Mouse (Mus musculus): ENCODE measurements around the gene Wapl.

Gene Wapl

DNA sequence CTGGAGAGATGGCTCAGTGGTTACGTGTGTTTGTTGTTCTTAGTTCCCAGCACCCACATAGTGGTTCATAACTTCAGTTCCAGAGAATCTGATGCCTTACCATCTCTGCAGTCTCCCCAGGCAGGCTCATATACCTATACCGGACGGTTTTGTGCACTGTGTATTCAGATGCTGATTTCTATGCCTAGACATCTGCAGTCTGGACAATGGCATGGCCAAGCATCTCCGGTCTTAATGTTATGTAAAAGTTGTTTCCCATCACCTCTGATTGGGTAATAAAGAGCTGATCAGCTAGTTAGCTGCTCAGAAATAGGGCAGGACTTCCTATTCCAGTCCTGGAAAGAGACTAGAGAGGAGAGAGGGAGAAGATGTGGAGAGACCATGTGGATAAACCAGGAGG lies 20.2 kb downstream of the Wapl start:
- in situ Hi-C loops (cut with MboI), result no loop called here

- in situ Hi-C loops (cut with MboI), result no loop called here
Measured at GRCm38 (mm10) chr14:34697376-34697775, 23.6 kb downstream of the Wapl start.

GRCm38 (mm10) chr14:34710209-34710608 lies 36.5 kb downstream of the Wapl start:
- in situ Hi-C loops (cut with MboI), result no loop called here

GRCm38 (mm10) chr14:34712027-34712426 lies 38.3 kb downstream of the Wapl start:
- in situ Hi-C loops (cut with MboI), result no loop called here

- in situ Hi-C loops (cut with MboI), result no loop called here
Measured at GRCm38 (mm10) chr14:34712857-34713256, 39.1 kb downstream of the Wapl start.

DNA sequence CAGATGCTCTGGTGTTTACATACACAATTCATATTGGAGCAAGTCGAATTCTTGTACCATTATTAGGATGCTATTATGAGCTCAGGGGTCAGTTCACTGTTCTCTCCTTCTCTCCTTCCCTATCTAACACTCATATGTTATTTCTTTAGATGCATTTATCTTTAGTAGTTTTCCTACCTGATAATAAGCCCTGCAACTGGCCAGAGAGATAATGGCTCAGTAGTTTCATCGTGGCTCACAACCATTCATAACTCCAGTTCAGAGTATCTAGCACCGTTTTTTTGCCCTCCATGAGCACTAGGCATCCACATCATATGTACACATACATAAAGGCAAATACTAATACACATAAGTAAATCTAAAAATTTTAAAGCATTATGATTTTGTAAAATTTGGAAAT lies 44.4 kb downstream of the Wapl start:
- in situ Hi-C loops (cut with MboI), result no loop called here

DNA sequence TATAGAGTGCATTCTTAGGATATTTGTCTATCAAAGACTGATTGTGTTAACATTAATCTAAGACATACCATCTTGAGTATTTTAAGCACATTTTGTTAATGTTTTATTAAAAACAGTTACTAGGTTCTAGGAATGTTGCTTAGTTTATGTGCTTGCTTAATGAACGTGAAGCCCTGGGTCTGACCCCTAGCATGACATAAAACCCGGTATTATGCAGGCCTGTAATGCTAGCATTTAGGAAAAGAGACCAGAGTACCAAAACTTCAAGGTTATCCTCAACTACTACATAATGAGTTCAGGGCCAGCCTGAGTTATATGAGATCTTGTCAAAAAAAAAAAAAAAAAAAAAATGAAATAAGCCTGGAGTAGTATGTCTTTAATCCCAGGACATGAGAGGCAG lies 54.0 kb downstream of the Wapl start:
- in situ Hi-C loops (cut with MboI), result no loop called here

- in situ Hi-C loops (cut with MboI), result no loop called here
Measured at GRCm38 (mm10) chr14:34735405-34735804, 61.7 kb downstream of the Wapl start.

DNA sequence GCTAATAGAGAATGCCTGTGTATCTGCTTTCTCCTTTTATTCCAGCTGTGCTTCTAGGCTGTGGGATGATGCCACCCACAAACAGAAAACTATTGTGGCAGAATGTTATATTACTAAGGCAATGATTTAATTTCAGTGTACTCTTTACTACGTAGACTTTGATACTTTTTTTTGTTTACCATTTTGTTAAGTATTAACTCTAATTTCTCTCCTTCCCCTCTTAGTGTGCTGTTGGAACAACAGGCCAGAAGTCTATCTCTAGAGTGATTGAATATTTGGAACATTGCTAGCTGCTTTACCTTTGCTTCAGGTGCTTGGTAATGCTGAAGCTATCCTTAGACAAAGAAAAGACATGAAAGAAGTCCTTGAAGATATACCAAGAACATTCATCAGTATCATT lies 71.7 kb downstream of the Wapl start:
- in situ Hi-C loops (cut with MboI), result no loop called here

DNA sequence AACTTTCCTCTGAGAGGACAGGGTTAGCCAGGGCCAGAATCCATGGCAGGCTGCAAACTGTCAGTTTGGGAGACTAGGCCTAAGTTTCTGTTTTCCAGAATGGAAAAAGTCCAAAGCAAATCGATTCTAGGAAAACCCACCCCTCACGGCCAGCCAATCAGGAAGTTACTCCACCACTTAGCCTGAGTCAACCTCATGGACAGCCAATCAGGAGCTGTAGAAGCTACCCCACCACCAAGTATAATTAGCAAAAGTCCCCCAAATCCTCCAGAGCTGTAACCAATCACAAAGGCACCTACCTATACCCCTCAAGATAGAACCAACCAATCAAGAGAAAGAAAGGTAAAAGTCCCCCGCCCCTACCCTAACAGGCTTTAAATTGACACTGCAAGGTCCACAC lies 82.0 kb downstream of the Wapl start:
- in situ Hi-C loops (cut with MboI), result no loop called here

DNA sequence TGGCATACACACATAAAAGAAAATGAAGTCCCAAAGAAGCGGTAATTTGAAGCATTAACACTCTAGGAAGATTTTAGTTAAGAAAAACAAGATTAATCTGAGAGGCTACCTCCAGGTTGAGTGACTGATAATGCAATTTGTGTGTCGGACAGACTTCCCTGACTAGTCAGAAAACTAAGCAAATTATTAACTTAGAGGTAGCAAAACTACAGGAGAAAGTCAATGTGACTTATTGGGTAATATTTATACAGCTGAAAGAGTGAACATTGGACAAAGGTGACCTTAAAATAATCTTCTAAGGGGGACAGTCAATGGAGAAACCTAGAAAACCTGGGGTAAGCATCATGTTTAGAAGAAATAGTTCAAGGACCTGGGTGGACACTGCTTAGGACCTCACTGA lies 86.2 kb downstream of the Wapl start:
- in situ Hi-C loops (cut with MboI), result no loop called here

- in situ Hi-C loops (cut with MboI), result no loop called here
Measured at GRCm38 (mm10) chr14:34761082-34761959, 87.6 kb downstream of the Wapl start.

DNA sequence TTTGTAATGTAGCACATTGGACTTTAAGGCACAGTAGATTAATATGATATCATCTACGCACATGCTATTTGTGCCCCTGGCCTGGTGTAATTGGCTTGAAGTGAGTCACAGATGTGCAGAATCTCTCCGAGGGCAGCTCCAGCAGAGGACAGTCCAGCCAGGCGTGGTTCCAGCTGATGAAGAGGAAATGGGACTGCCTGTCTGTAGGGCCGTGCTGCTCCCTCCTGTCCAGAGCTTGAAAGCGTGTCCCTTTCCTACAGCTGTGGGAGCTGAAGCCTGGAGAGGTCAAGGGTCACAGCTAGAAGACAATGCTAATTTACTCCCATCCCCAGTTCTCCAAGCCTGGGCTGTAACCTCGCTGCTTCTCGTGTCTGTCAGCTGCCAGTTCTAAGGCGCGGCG lies 89.0 kb downstream of the Wapl start:
- in situ Hi-C loops (cut with MboI), result no loop called here

- in situ Hi-C loops (cut with MboI), result no loop called here
Measured at GRCm38 (mm10) chr14:34763771-34764539, 90.2 kb downstream of the Wapl start.

GRCm38 (mm10) chr14:34764908-34765307 lies 91.2 kb downstream of the Wapl start:
- in situ Hi-C loops (cut with MboI), result no loop called here

DNA sequence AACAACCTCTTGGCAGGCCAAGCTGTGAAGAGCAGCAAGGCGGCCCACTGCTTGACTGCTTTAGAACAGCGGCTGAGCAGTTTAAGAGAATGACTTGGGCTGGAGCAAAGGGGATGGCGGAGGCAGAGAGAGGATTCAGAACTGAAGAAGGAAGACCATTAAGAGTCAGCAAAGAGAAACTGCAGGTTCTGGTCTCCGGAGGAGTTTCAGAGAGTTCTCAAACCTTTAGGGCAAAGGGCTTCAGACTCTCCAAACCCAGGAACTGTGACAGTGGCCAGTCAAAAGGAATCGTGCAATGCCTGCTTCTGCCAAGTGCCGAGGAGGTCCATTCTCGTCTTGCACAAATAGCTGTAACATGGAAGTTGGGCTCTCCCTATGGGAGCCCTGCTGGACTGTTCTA lies 91.7 kb downstream of the Wapl start:
- in situ Hi-C loops (cut with MboI), result no loop called here

- in situ Hi-C loops (cut with MboI), result no loop called here
Measured at GRCm38 (mm10) chr14:34766181-34766580, 92.5 kb downstream of the Wapl start.

DNA sequence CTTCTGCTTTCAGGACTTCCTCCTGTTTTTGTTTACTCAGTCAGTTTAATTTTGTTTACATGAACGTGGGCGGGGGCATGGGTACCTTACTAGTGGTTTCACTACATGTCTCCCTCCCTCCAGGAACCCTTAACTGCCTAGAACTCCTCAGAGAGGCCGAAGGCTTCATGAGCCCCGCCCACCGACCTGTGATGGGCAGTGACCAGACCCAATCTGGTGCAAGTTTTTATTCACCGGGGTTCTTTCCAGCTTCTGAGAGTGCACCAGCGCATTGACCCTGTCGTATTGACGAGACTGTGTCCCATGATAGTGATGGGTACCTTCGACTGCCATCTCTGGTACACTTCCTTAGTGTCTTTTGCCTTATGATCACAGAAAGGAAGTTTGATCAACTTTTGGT lies 94.6 kb downstream of the Wapl start:
- in situ Hi-C loops (cut with MboI), result no loop called here

- in situ Hi-C loops (cut with MboI), result no loop called here
Measured at GRCm38 (mm10) chr14:34769021-34769566, 95.4 kb downstream of the Wapl start.

DNA sequence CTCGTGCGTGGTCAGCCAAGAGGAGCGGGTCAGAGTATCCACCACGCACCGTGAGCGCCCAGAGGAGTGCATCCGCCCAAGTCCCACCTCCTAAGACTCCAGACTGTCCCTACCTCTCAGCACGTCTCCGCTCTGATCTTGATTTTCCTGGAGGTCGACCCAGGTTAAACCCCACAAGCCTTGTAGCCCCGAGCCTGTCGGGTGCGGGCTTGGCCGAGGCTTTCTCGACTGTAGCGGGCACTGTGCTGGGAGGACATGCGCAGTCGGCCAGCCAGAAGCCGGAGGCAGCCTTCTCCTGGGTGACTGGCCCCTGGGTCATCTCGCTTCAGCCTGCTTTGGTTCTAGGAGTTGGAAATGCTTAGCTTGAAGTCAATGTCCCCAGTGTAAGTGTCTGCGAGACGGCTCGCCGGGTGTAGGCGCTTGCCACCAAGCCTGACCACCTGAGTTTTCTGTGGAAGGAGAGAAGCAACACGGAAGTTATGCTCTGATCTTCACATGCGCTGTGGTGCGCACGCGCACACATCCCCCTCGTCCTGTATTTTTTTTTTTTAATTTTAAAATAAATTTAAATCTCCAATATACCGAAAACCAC lies 95.9 kb downstream of the Wapl start:
- in situ Hi-C loops (cut with MboI), result loop anchor here (10.0 kb wide), 1 partner anchor 155 kb away; no protein-coding TSS in a partner anchor

- in situ Hi-C loops (cut with MboI), result loop anchor here (10.0 kb wide), 1 partner anchor 156 kb away; no protein-coding TSS in a partner anchor
Measured at GRCm38 (mm10) chr14:34770467-34770866, 96.7 kb downstream of the Wapl start.

GRCm38 (mm10) chr14:34771601-34772000 lies 97.9 kb downstream of the Wapl start:
- in situ Hi-C loops (cut with MboI), result loop anchor here (10.0 kb wide), 1 partner anchor 157 kb away; no protein-coding TSS in a partner anchor
